Mouse (Mus musculus) cerebral cortex, adult 2 months (tissue): ENCODE results near the gene Fam71d.

Experiments used
- whole genome bisulfite sequencing: fragments of 180-500 bp; shearing (Covaris S2); methylation state at CpG from one replicate; pipeline ENCODE4 v1.1.7; 2018; 5-methylcytosine and 5-hydroxymethylcytosine counted together

Gene Fam71d

GRCm38 (mm10) chr12:78691325-78691724, at the start of gene Fam71d:
Fam71d (plus strand) TSS chr12:78691535.
- 68% methylated on average over 1 of the region's 1 CpGs for WGBS

DNA sequence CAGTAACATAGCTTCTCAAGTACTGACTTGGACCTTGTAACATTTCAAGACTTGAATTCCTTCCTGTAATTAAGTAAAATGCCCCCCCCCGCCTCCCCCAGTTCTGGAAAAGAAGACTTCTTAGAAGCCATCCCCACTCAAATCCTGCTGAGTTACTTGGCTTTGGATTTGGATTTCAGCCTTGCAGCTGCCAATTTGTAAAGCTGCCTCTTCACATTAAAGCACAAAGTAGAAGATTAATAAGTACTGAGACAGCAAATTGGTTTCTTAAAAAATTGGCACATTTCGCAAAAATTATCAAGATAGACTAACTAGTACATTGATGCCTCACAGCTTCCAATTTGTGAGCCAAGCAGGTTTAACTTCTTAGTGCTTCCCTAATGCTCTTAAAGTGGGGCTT, 47.6 kb upstream of the Fam71d start:
- WGBS, result 62% methylated on average over 2 of the region's 2 CpGs

GRCm38 (mm10) chr12:78645282-78645681, 46.1 kb upstream of the Fam71d start:
- WGBS, result 98% methylated on average over 1 of the region's 1 CpGs

DNA sequence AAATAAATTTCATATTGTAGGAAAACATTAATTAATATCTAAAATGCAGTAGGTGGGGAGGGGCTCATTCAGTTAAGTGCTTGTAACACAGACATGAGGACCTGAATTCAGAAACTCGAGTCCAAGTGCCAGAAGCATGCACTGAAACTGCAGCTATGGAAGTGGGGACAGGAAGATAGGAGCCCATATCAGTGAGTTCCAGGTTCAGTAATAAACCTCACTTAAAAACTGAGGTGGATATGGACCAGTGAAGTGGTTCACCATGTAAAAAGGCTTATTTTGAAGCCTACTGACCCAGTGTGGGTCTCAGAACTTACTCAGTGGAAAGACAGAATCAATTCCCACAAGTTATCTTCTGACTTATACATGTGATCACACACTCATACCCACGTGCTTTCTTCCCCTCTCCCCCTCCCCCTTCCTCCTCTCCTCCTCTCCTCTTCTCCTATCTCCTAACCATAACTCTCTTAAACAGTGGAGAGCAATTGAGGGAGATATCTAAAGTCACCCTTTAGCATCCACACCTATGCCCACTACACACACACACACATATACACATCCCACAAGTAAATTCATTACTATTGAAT, 31.5 kb upstream of the Fam71d start:
- 64% methylated on average over 2 of the region's 2 CpGs for WGBS

- WGBS, result 68% methylated on average over 5 of the region's 5 CpGs
Measured at GRCm38 (mm10) chr12:78678101-78678806, 13.1 kb upstream of the Fam71d start.

DNA sequence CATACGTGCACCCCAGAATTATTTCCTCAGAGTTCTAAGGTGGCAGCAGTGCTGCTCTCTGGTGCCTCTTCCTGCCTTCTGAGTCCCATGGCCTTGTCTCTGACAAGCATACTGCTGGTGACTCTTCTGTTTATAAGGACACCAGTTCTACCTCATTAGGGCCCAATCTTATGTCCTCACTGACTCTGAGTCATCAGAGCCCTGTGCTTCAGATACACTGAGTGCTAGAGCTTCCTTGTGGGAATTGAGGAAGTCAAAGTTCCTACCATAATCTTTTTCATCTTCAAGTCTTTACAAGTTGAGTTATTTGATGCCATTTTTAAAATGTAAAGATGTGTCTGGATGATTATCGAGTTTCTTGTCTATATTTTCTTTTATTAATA, 12.5 kb upstream of the Fam71d start:
- 92% methylated on average over 2 of the region's 2 CpGs for WGBS

DNA sequence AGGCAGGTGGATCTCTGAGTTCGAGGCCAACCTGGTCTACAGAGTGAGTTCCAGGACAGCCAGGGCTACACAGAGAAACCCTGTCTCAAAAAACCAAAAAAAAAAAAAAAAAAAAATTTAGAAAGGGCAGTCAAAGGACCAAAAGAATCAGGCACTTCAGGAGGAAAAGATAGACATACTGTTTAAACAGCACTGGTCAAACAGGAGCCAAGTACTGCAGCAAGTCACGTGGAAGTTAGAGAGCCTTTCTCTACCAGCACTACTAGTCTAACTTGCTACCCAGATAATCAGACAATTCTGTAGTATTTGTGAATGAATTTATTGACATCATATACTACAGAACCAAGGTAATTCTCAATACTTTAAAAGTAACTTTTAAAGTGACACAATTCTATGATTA, 10.3 kb upstream of the Fam71d start:
- 93% methylated on average over 2 of the region's 2 CpGs for WGBS

DNA sequence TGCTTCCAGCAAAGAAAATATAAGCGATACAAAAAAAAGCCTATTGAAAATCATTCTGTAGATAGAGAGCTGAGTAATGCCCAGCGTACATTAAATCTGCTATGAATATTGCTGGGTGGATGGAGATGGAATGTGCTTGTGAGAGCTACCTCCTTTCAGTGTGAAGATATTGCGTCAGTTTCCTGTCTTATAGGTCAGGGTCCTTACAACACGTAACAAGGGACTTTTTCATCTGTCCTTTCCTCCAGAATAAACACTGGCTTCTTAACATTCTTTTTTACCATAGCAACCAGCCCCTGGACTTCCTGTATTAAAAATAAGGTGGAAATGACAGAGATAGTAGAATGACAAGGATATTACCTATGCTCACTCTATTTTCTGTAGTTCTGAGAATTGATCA, 9.1 kb upstream of the Fam71d start:
- WGBS, result 82% methylated on average over 4 of the region's 4 CpGs

- 47% methylated on average over 1 of the region's 1 CpGs for WGBS
Measured at GRCm38 (mm10) chr12:78685669-78686215, 5.6 kb upstream of the Fam71d start.

DNA sequence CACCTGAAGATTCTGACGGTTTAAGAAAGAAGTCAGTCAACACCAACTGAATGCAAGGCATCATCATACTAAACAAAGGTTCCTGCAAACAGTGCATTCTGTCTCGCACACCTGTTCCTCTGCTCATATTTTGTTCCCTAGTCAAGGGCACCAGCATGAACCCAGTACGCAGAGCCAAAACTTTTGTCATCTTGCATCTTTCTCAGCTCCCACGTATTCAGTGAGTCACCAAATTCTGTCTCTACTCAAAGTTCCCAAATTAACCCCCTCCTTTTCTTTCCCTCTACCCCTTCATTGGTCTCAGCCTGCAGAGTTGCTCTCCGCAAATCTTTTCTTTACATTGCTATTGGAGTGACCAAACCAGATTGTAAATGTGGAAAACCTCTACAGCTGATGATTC, 2.5 kb upstream of the Fam71d start:
- 56% methylated on average over 5 of the region's 5 CpGs for WGBS

GRCm38 (mm10) chr12:78693281-78693680, 1.9 kb downstream of the Fam71d start:
- WGBS, result 89% methylated on average over 2 of the region's 2 CpGs

- 81% methylated on average over 2 of the region's 2 CpGs for WGBS
Measured at GRCm38 (mm10) chr12:78717783-78718182, 26.4 kb downstream of the Fam71d start.

- WGBS, result 74% methylated on average over 4 of the region's 4 CpGs
Measured at GRCm38 (mm10) chr12:78727723-78728122, 36.4 kb downstream of the Fam71d start.

- WGBS, result 77% methylated on average over 2 of the region's 2 CpGs
Measured at GRCm38 (mm10) chr12:78739633-78740032, 48.3 kb downstream of the Fam71d start.

GRCm38 (mm10) chr12:78740289-78740688, 49.0 kb downstream of the Fam71d start:
- 80% methylated on average over 2 of the region's 2 CpGs for WGBS

GRCm38 (mm10) chr12:78746226-78746625, 54.9 kb downstream of the Fam71d start:
- WGBS, result 85% methylated on average over 6 of the region's 6 CpGs

DNA sequence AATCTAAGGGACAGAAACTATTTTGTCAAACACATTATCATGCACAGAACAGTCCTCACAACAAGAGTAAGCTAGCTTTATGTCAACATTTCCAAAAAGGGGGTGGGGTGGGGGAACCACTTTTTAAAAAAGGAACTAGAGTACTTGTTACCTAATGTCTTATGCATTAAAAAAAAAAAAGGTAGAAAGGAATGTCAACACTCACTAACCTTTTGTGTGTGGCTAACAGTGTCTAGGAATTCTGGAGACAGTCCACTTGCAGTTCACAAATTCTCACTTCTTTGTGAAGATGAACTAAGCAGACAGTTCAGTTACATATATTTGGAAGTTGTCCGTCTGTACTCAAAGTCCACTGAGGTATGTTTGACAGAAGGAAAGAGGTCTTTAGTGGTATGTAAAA, 56.1 kb downstream of the Fam71d start:
- WGBS, result 51% methylated on average over 1 of the region's 1 CpGs

DNA sequence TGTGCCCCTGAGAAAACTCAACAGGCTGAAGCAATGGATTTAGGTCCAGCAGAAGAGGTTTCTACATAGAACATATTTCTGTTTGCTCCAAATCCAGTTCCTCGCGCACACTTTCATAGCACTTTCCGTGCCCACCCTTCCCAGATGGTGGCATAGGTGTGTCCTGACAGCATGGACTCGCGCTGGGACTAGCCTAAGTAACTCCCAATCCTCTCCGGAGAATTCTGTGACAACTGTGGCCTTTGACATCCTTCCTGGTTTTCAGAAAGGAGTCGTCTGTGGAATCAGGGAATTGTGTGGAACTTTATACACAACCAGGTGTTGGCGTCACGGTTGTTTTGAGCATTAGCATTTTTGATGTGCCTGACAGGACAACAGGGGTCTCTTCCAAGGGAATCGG, 56.8 kb downstream of the Fam71d start:
- under 1% methylated on average over 10 of the region's 10 CpGs for WGBS

DNA sequence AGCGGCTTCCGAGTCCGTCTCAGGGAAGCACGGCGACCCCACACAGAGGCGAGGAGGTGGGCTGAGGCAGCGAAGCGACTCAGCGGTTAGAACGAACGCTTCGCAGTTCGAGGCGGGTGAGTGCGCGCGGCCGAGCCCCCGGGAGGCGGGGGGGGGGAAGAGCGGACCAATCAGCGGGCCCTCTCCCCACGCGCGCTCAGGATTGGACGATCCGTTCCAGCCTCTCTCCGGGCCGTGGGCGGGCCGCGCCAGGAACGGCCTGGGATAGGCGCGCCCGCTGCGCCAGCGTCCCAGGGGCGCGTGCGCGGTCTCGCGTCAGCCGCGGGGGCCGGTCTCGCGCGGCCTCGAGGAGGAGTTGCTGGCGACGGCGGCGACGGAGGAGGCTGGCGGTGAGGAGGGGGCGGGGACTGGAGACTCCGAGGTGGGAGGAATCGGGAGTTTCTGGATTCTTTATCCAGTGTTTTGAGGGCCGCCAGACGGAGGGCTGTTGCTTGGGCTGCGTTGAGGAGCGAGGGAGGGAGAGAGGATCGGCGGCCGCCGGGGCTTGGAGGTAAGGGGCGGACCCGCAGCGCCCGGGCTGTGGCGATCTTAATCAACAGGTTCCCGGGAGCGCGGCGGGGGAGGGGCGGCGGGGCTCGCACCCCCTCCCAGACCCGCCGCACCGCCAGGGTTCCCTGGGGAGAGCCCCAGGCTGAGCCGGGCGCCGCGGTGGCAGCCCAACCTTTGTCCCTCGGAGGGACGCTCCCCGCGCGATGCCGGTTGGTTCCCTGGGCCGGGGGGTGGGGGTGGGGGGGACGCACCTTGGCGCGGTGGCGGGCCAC, 57.4 kb downstream of the Fam71d start, which contains the start of gene Mpp5:
Mpp5 (plus strand) TSS at position 351 of the 821 bp plus-strand sequence.
- under 1% methylated on average over 74 of the region's 98 CpGs for WGBS

GRCm38 (mm10) chr12:78749378-78749801, 58.1 kb downstream of the Fam71d start:
- WGBS, result 1% methylated on average over 25 of the region's 25 CpGs

GRCm38 (mm10) chr12:78769031-78769713, 77.8 kb downstream of the Fam71d start:
- WGBS, result 77% methylated on average over 6 of the region's 6 CpGs

DNA sequence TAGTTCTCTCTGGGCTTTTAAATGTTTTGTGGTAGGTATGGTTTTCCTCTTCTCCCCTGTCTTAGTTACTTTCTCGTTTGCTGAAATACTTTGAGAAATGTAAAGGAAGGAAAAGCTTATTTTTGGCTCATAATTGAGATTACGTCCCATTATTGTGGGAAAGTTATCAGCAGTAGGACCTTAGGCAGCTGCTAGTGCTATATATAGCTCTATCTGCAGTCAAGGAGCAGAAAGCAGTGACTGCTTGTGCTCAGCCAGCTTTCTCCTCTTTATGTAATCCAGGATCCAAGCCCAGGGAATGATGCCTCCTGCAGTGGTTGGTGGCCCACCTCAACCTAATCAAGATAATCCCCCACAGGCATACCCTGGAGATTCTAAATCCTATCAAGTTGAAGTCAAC, 81.9 kb downstream of the Fam71d start:
- WGBS, result 48% methylated on average over 2 of the region's 2 CpGs
